Mouse (Mus musculus): ENCODE measurements at regions not wholly inside any gene's neighbourhood (a gene's known extent, or its start where the extent isn't known, plus 50 kb on each side); places are given as distances from the start of the nearest gene placed in this dataset.

GRCm38 (mm10) chr19:23066726-23067125 lies 74.3 kb upstream of the Klf9 start:
- H3K4me3 ChIP-seq (ENCODE audit: insufficient read depth, low read depth, low read length), result no peak overlapping the region
- H3K27ac ChIP-seq (replicated peaks; ENCODE audit: insufficient read depth, low read depth, low read length), result peak overlapping the region; percentile 88
- peak; percentile 98 for DNase-seq (ENCODE audit: extremely low read depth, low read depth, low spot score)

GRCm38 (mm10) chr19:23068600-23068999 lies 72.4 kb upstream of the Klf9 start:
- Histone ChIP-seq H3K27ac (replicated peaks; ENCODE audit: insufficient read depth, low read depth, low read length) (peak overlapping the region; percentile 91), H3K9ac (ENCODE audit: low read depth, low read length) (no peak overlapping the region), H3K79me2 (ENCODE audit: control insufficient read depth, insufficient read depth, low read length) (no peaks in the 10 kb centered on the region), H3K4me3 (ENCODE audit: insufficient read depth, low read depth, low read length) (no peak overlapping the region), H3K4me1 (ENCODE audit: control insufficient read depth, insufficient read depth, low read length) (peaks cover 26% of the 10 kb centered on the region), H3K36me3 (ENCODE audit: control insufficient read depth, insufficient read depth, low read length) (peaks cover 7% of the 10 kb centered on the region; the same call in 1 of the 2 replicates), H3K27me3 (ENCODE audit: control insufficient read depth, insufficient read depth, low read length) (no peaks in the 10 kb centered on the region)
- no peak for TF ChIP-seq CTCF (IDR thresholded peaks at IDR 0.05; ENCODE audit: low read depth, low read length)
- no peak for TF ChIP-seq POLR2A (IDR thresholded peaks at IDR 0.05; ENCODE audit: extremely low read depth, insufficient read depth, low read length)
- WGBS, result 28% methylated on average over 3 of the region's 3 CpGs
- DNase-seq (ENCODE audit: extremely low read depth, low read depth, low spot score), result peak; percentile 100

More at GRCm38 (mm10) chr19:23066726-23067125, 74.3 kb upstream of the Klf9 start:
- Histone ChIP-seq H3K36me3 (ENCODE audit: control insufficient read depth, insufficient read depth, low read length) (peaks cover 9% of the 10 kb centered on the region; the same call in 1 of the 2 replicates), H3K9ac (ENCODE audit: low read depth, low read length) (no peak overlapping the region), H3K4me1 (ENCODE audit: control insufficient read depth, insufficient read depth, low read length) (peaks cover 34% of the 10 kb centered on the region), H3K79me2 (ENCODE audit: control insufficient read depth, insufficient read depth, low read length) (no peaks in the 10 kb centered on the region), H3K27me3 (ENCODE audit: control insufficient read depth, insufficient read depth, low read length) (no peaks in the 10 kb centered on the region)
- WGBS, result 35% methylated on average over 2 of the region's 2 CpGs
- no peak for TF ChIP-seq POLR2A (IDR thresholded peaks at IDR 0.05; ENCODE audit: extremely low read depth, insufficient read depth, low read length)
- no peak for TF ChIP-seq CTCF (IDR thresholded peaks at IDR 0.05; ENCODE audit: low read depth, low read length)

- Histone ChIP-seq H3K4me1 (ENCODE audit: control insufficient read depth, insufficient read depth, low read length) (peaks cover 24% of the 10 kb centered on the region), H3K27me3 (ENCODE audit: control insufficient read depth, insufficient read depth, low read length) (no peaks in the 10 kb centered on the region), H3K79me2 (ENCODE audit: control insufficient read depth, insufficient read depth, low read length) (no peaks in the 10 kb centered on the region), H3K9ac (ENCODE audit: low read depth, low read length) (no peak overlapping the region), H3K4me3 (ENCODE audit: insufficient read depth, low read depth, low read length) (no peak overlapping the region), H3K27ac (replicated peaks; ENCODE audit: insufficient read depth, low read depth, low read length) (peak overlapping the region; percentile 40; the same call in 1 of the 2 replicates), H3K36me3 (ENCODE audit: control insufficient read depth, insufficient read depth, low read length) (no peaks in the 10 kb centered on the region)
- no peak for DNase-seq (ENCODE audit: extremely low read depth, low read depth, low spot score)
- no peak for TF ChIP-seq CTCF (IDR thresholded peaks at IDR 0.05; ENCODE audit: low read depth, low read length)
- no peak for TF ChIP-seq POLR2A (IDR thresholded peaks at IDR 0.05; ENCODE audit: extremely low read depth, insufficient read depth, low read length)
- 90% methylated on average over 1 of the region's 1 CpGs for WGBS
Observed at GRCm38 (mm10) chr19:23069656-23070055, 71.4 kb upstream of the Klf9 start.

- Histone ChIP-seq H3K4me3 (ENCODE audit: insufficient read depth, low read depth, low read length) (no peak overlapping the region), H3K27ac (replicated peaks; ENCODE audit: insufficient read depth, low read depth, low read length) (no peak overlapping the region), H3K9ac (ENCODE audit: low read depth, low read length) (no peak overlapping the region), H3K4me1 (ENCODE audit: control insufficient read depth, insufficient read depth, low read length) (peaks cover 24% of the 10 kb centered on the region), H3K27me3 (ENCODE audit: control insufficient read depth, insufficient read depth, low read length) (no peaks in the 10 kb centered on the region), H3K79me2 (ENCODE audit: control insufficient read depth, insufficient read depth, low read length) (no peaks in the 10 kb centered on the region), H3K36me3 (ENCODE audit: control insufficient read depth, insufficient read depth, low read length) (no peaks in the 10 kb centered on the region)
- TF ChIP-seq POLR2A (IDR thresholded peaks at IDR 0.05; ENCODE audit: extremely low read depth, insufficient read depth, low read length), result no peak
- no peak for TF ChIP-seq CTCF (IDR thresholded peaks at IDR 0.05; ENCODE audit: low read depth, low read length)
- DNase-seq (ENCODE audit: extremely low read depth, low read depth, low spot score), result no peak
- 100% methylated on average over 1 of the region's 1 CpGs for WGBS
Observed at GRCm38 (mm10) chr19:23071000-23071399, 70.0 kb upstream of the Klf9 start.

GRCm38 (mm10) chr19:23074602-23075570 lies 66.1 kb upstream of the Klf9 start:
- DNase-seq (ENCODE audit: extremely low read depth, low read depth, low spot score), result peak; percentile 80
- WGBS, result 80% methylated on average over 14 of the region's 14 CpGs
- H3K36me3 ChIP-seq (ENCODE audit: control insufficient read depth, insufficient read depth, low read length), result no peaks in the 10 kb centered on the region

More at GRCm38 (mm10) chr19:23074602-23075570, 66.1 kb upstream of the Klf9 start:
- no peaks in the 10 kb centered on the region for H3K27me3 ChIP-seq (ENCODE audit: control insufficient read depth, insufficient read depth, low read length)
- peaks cover 8% of the 10 kb centered on the region for H3K4me1 ChIP-seq (ENCODE audit: control insufficient read depth, insufficient read depth, low read length)
- TF ChIP-seq CTCF (IDR thresholded peaks at IDR 0.05; ENCODE audit: low read depth, low read length), result no peak
- no peak for TF ChIP-seq POLR2A (IDR thresholded peaks at IDR 0.05; ENCODE audit: extremely low read depth, insufficient read depth, low read length)
- H3K27ac ChIP-seq (replicated peaks; ENCODE audit: insufficient read depth, low read depth, low read length), result peak overlapping the region; percentile 79
- no peak overlapping the region for H3K4me3 ChIP-seq (ENCODE audit: insufficient read depth, low read depth, low read length)
- H3K79me2 ChIP-seq (ENCODE audit: control insufficient read depth, insufficient read depth, low read length), result no peaks in the 10 kb centered on the region
- H3K9ac ChIP-seq (ENCODE audit: low read depth, low read length), result 0 out of 2 replicates have a peak overlapping the region, but pooled peaks have one; percentile 45
